Mouse (Mus musculus): Measurements from ENCODE around the gene Ccm2l. TPM values are rescaled to one million over a fixed set of nuclear protein-coding genes. Genes with fewer than 3 reads are reported as not detected.

The Ccm2l gene
- polyA plus RNA-seq, 1 experiment from 2014 or later: 2.4 TPM

DNA sequence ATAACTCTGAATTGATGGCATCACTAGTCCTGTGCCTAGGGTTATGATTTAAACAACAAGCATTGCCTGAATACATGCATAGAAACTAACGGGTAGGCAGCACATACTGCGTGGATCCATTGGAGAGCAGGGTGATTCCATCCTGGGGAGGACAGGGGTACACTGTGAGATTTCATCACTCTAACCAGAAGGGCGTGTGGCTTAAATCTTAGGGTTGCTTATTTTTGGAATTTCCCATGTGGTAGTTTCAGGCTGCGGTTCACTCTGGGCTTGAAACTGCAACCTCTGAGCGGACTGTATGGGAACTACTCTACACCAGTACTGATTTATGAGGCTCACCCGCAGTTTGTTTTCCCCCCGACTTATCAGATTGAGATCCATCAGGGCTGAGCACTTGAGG lies 45.5 kb downstream of the Ccm2l start:
- Histone ChIP-seq H3K9me3 (ENCODE audit: low read length) (no peaks in the 10 kb centered on the region), H3K27ac (ENCODE audit: low read length) (no peak overlapping the region), H3K4me1 (ENCODE audit: insufficient read depth, low read length) (peaks cover 17% of the 10 kb centered on the region), H3K4me2 (replicated peaks; ENCODE audit: low read depth, low read length) (no peak overlapping the region), H3K27me3 (ENCODE audit: insufficient read depth, low read length) (peaks cover 38% of the 10 kb centered on the region), H3K4me3 (ENCODE audit: low read length) (no peak overlapping the region), H3K36me3 (ENCODE audit: insufficient read depth, low read length) (no peaks in the 10 kb centered on the region), H3K9ac (replicated peaks; ENCODE audit: low read length) (no peak overlapping the region)
- 74% methylated on average over 7 of the region's 7 CpGs for WGBS
- ATAC-seq (ENCODE audit: low FRiP score, low TSS enrichment): no peak

DNA sequence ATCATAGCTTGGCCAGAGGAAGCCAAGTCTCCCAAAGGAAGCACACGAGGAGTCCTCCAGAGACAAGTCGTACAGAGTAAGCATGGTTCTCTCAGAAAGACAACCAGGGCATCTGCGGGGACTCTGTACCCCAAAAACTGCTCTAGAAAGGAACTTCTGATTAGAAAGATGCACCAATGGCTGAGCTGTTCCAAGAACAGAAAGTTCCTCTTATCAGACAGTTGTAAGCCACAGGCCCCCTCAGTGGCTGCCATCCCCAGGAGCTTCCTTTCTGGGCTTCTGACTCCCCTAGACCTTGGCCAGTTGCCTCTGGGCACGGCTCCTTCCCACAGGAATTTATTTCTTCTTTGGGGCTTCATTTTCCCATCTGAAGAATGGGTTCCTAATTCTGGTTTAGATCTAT lies 49.9 kb downstream of the Ccm2l start:
- Histone ChIP-seq H3K4me3 (ENCODE audit: low read length) (no peak overlapping the region), H3K9ac (replicated peaks; ENCODE audit: low read length) (no peak overlapping the region), H3K4me1 (ENCODE audit: insufficient read depth, low read length) (no peaks in the 10 kb centered on the region), H3K36me3 (ENCODE audit: insufficient read depth, low read length) (no peaks in the 10 kb centered on the region), H3K27ac (ENCODE audit: low read length) (no peak overlapping the region), H3K9me3 (ENCODE audit: low read length) (no peaks in the 10 kb centered on the region), H3K4me2 (replicated peaks; ENCODE audit: low read depth, low read length) (no peak overlapping the region), H3K27me3 (ENCODE audit: insufficient read depth, low read length) (peaks cover 2% of the 10 kb centered on the region)
- ATAC-seq (ENCODE audit: low FRiP score, low TSS enrichment): no peak
- 69% methylated on average over 4 of the region's 4 CpGs for WGBS

DNA sequence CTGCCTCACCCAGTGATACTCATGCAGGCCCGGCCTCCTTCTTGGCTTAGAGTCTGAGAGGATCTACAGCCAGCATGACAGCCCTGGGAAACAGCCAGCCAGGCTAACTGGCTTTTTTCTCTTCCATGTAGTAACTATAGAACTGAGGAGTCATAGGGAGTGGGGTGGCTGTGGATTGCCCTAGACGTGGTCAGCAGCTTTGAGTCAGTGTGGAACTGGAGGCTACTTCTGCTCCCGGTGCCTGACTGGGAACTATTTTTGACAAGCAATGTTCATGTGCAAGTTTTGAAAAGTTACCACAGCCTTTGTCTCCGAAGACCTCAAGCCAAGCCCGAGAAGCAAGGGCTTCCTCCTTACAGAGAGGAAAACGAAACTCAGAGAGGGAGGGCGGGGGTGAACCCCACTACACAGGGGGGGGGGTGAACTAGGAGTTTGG lies 51.3 kb downstream of the Ccm2l start:
- no peak overlapping the region for H3K4me3 ChIP-seq (ENCODE audit: low read length)
- WGBS: 79% methylated on average over 7 of the region's 7 CpGs
- no peak overlapping the region for H3K4me2 ChIP-seq (replicated peaks; ENCODE audit: low read depth, low read length)
- no peaks in the 10 kb centered on the region for H3K9me3 ChIP-seq (ENCODE audit: low read length)
- H3K9ac ChIP-seq (replicated peaks; ENCODE audit: low read length): no peak overlapping the region
- no peak for ATAC-seq (ENCODE audit: low FRiP score, low TSS enrichment)
- no peaks in the 10 kb centered on the region; the same call in 1 of the 2 replicates for H3K27me3 ChIP-seq (ENCODE audit: insufficient read depth, low read length)
- H3K27ac ChIP-seq (ENCODE audit: low read length): no peak overlapping the region
- no peaks in the 10 kb centered on the region for H3K36me3 ChIP-seq (ENCODE audit: insufficient read depth, low read length)
- H3K4me1 ChIP-seq (ENCODE audit: insufficient read depth, low read length): no peaks in the 10 kb centered on the region

DNA sequence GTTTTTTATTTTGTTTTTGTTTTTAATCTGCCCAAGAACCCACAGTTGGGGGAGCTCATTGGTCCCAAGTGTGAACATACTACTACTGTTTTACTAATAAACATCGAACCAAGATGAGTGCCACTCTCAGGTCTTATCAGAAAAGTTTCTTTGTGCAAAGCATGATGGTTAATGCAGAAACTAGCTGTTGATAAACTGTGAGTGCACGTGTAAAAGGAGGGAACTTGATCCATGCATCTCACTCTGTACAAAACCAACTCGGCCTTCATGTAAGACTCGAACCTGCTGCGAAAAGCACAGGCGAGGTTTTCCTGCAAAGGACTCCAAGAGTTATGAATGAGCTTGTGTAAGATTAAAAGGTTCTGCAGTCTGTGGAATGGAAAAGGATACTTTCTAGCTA lies 53.7 kb downstream of the Ccm2l start:
- WGBS: 89% methylated on average over 6 of the region's 6 CpGs
- H3K27ac ChIP-seq (ENCODE audit: low read length): no peak overlapping the region
- no peaks in the 10 kb centered on the region for H3K36me3 ChIP-seq (ENCODE audit: insufficient read depth, low read length)
- no peak overlapping the region for H3K4me3 ChIP-seq (ENCODE audit: low read length)
- H3K4me2 ChIP-seq (replicated peaks; ENCODE audit: low read depth, low read length): no peak overlapping the region
- no peak for ATAC-seq (ENCODE audit: low FRiP score, low TSS enrichment)
- no peaks in the 10 kb centered on the region for H3K4me1 ChIP-seq (ENCODE audit: insufficient read depth, low read length)
- no peak overlapping the region for H3K9ac ChIP-seq (replicated peaks; ENCODE audit: low read length)
- H3K27me3 ChIP-seq (ENCODE audit: insufficient read depth, low read length): no peaks in the 10 kb centered on the region
- H3K9me3 ChIP-seq (ENCODE audit: low read length): no peaks in the 10 kb centered on the region

DNA sequence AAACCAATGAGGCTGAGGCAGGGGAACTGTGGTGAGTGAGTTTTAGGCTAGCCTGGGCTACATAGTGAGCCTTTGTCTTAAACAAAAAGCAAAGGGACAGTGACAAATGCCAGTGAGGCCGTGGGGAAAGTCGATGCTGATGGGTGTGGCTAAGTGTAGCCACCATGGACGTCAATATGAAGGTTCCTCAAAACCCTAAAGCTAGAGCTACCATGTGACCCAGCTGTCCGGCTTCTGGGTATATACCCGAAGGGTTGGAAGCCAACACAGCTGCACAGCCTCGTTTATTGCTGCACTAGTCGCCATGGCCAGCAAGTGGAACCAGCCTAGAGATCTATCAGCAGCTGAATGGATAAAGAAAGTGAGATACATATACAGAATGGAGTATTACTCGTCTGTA lies 54.4 kb downstream of the Ccm2l start:
- Histone ChIP-seq H3K4me1 (ENCODE audit: insufficient read depth, low read length) (no peaks in the 10 kb centered on the region), H3K27me3 (ENCODE audit: insufficient read depth, low read length) (no peaks in the 10 kb centered on the region), H3K4me3 (ENCODE audit: low read length) (no peak overlapping the region), H3K27ac (ENCODE audit: low read length) (no peak overlapping the region), H3K4me2 (replicated peaks; ENCODE audit: low read depth, low read length) (no peak overlapping the region), H3K9me3 (ENCODE audit: low read length) (no peaks in the 10 kb centered on the region), H3K36me3 (ENCODE audit: insufficient read depth, low read length) (no peaks in the 10 kb centered on the region), H3K9ac (replicated peaks; ENCODE audit: low read length) (no peak overlapping the region)
- no peak for ATAC-seq (ENCODE audit: low FRiP score, low TSS enrichment)
- WGBS: 73% methylated on average over 8 of the region's 8 CpGs

DNA sequence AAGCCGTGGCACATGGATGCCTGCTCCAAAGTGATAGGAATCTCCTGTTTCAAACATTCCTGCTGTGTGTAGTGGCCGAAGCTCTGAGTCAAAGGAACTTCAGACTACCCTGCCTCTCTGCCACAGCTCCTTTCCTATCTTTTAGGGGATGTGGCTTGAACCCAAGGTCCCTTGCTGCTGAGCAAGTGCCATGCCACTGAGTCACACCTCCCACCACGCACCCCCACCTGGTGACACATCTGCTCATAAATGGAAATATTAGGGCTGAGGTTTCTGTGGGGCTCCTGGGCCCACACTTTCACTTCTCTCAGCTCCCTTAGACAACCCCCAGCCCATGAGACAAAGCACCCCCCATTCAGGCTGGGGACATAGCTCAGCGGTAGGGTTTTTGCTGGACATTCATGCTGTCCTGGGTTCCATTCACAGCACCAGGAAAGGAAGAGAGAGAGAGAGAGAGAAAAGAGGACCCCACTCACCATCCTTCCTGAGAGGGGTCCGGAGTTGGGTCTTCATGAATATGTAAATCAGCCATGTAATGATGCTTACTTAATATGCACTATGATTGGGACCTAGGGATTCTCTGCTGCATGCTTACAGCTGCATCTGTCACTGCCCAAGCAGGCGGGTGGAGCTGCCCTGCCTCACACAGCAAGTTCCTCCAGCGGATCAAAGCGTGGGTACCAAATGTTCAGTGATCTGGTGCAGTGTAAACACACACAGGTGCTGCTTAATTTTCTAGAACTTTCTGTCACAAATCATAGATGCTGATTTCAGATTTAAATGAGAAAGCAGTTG lies 56.3 kb downstream of the Ccm2l start:
- Histone ChIP-seq H3K4me1 (ENCODE audit: insufficient read depth, low read length) (no peaks in the 10 kb centered on the region), H3K36me3 (ENCODE audit: insufficient read depth, low read length) (no peaks in the 10 kb centered on the region), H3K4me2 (replicated peaks; ENCODE audit: low read depth, low read length) (no peak overlapping the region), H3K27ac (ENCODE audit: low read length) (no peak overlapping the region), H3K9me3 (ENCODE audit: low read length) (no peaks in the 10 kb centered on the region), H3K27me3 (ENCODE audit: insufficient read depth, low read length) (no peaks in the 10 kb centered on the region), H3K9ac (replicated peaks; ENCODE audit: low read length) (no peak overlapping the region), H3K4me3 (ENCODE audit: low read length) (no peak overlapping the region)
- 66% methylated on average over 8 of the region's 8 CpGs for WGBS
- ATAC-seq (ENCODE audit: low FRiP score, low TSS enrichment): no peak

DNA sequence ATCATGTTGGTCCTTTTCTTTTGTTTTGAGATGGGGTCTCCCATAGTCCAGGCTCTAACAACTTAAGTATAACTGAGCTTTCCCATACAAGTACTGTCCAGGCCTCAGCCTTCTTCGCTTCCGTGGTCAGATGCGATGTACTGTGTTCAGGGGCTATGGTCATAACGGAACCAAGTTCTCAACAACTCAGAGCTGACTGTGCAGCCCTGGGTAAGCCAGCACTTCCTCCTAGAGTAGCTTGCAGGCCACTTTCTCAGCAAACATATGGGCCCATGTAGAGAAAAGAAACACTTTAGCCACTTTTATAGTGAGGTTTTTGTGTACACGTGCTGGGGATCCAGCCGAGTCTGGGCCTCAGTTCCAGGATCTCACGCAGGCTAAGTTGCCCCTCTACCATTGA lies 56.9 kb downstream of the Ccm2l start:
- no peaks in the 10 kb centered on the region for H3K9me3 ChIP-seq (ENCODE audit: low read length)
- no peaks in the 10 kb centered on the region for H3K36me3 ChIP-seq (ENCODE audit: insufficient read depth, low read length)
- H3K27me3 ChIP-seq (ENCODE audit: insufficient read depth, low read length): no peaks in the 10 kb centered on the region
- H3K4me3 ChIP-seq (ENCODE audit: low read length): no peak overlapping the region
- H3K4me2 ChIP-seq (replicated peaks; ENCODE audit: low read depth, low read length): no peak overlapping the region
- no peaks in the 10 kb centered on the region for H3K4me1 ChIP-seq (ENCODE audit: insufficient read depth, low read length)
- H3K27ac ChIP-seq (ENCODE audit: low read length): no peak overlapping the region
- no peak for ATAC-seq (ENCODE audit: low FRiP score, low TSS enrichment)
- H3K9ac ChIP-seq (replicated peaks; ENCODE audit: low read length): no peak overlapping the region
- WGBS: 88% methylated on average over 7 of the region's 7 CpGs

DNA sequence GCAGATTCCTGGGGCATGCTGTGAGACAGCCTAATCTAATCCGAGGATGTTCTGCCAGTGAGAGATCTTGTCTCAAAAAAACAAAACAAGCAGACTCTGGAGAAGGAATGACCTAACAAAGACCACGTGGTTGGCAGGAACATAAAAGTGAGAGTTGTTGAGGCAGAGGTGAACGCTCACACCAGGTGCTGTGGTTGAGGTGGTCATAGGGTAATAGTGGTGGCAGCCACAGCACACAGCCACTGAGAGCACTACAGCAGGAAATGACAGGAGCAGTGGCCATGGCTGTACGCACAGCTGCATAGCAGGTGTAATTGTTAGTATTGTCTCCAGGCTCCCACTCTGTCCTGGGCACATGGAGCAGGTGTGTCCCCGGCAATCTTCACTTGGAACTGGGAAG lies 60.1 kb downstream of the Ccm2l start:
- Histone ChIP-seq H3K4me3 (ENCODE audit: low read length) (no peak overlapping the region), H3K27me3 (ENCODE audit: insufficient read depth, low read length) (no peaks in the 10 kb centered on the region), H3K4me2 (replicated peaks; ENCODE audit: low read depth, low read length) (no peak overlapping the region), H3K36me3 (ENCODE audit: insufficient read depth, low read length) (no peaks in the 10 kb centered on the region), H3K4me1 (ENCODE audit: insufficient read depth, low read length) (no peaks in the 10 kb centered on the region), H3K27ac (ENCODE audit: low read length) (no peak overlapping the region), H3K9ac (replicated peaks; ENCODE audit: low read length) (no peak overlapping the region), H3K9me3 (ENCODE audit: low read length) (no peaks in the 10 kb centered on the region)
- 46% methylated on average over 5 of the region's 5 CpGs for WGBS
- no peak for ATAC-seq (ENCODE audit: low FRiP score, low TSS enrichment)

DNA sequence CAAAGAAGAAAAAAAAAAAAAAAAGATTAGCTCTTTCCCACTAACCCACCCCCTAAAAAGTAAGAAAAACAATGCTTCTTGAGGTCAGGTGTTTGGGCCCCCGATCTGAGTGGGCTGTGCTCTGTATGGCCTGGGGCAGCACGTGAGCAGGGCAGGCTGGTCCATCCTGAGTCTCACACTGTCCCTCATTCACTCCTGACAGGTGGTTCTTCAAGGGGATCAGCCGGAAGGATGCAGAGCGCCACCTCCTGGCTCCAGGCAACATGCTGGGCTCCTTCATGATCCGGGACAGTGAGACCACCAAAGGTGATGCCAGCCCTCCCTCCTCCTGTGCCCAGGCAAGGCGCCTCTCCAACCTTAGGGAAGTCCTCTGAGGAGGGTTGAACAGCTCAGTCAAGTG lies 65.3 kb downstream of the Ccm2l start:
- Histone ChIP-seq H3K4me1 (ENCODE audit: insufficient read depth, low read length) (no peaks in the 10 kb centered on the region), H3K4me2 (replicated peaks; ENCODE audit: low read depth, low read length) (no peak overlapping the region), H3K9me3 (ENCODE audit: low read length) (no peaks in the 10 kb centered on the region), H3K27me3 (ENCODE audit: insufficient read depth, low read length) (no peaks in the 10 kb centered on the region), H3K4me3 (ENCODE audit: low read length) (no peak overlapping the region), H3K36me3 (ENCODE audit: insufficient read depth, low read length) (no peaks in the 10 kb centered on the region), H3K27ac (ENCODE audit: low read length) (no peak overlapping the region), H3K9ac (replicated peaks; ENCODE audit: low read length) (no peak overlapping the region)
- ATAC-seq (ENCODE audit: low FRiP score, low TSS enrichment): no peak
- 27% methylated on average over 6 of the region's 6 CpGs for WGBS
